Mouse (Mus musculus): ENCODE measurements at regions not wholly inside any gene's neighbourhood (a gene's known extent, or its start where the extent isn't known, plus 50 kb on each side); places are given as distances from the start of the nearest gene placed in this dataset.

- TF ChIP-seq CTCF (IDR thresholded peaks at IDR 0.05; ENCODE audit: low read depth) (no peak), EP300 (optimal IDR thresholded peaks at IDR 0.05) (no peak)
These were observed 59.1 kb downstream of the Gm10192 start for GRCm38 (mm10) chr4:97123861-97124260.

Measured in stomach, postnatal 0 days (tissue).